Mouse (Mus musculus) C2C12 (cell line): ENCODE results near the gene Cox7a2. TPM values are rescaled to one million over a fixed set of nuclear protein-coding genes. Genes with fewer than 3 reads are reported as not detected.

Experiments used
- H3K27me3 ChIP-seq: one replicate; pipeline ENCODE4 v1.6.1; 2011; ENCODE audit not compliant: control insufficient read depth, insufficient read depth, insufficient read length
- H3K36me3 ChIP-seq: one replicate; pipeline ENCODE4 v1.6.1; 2011; ENCODE audit not compliant: control insufficient read depth, insufficient read depth
- H3K4me3 ChIP-seq: one replicate; pipeline ENCODE4 v1.5.1; 2011; ENCODE audit warnings: mild to moderate bottlenecking, control low read depth; ENCODE audit not compliant: poor library complexity, insufficient read depth, severe bottlenecking
- H3K79me2 ChIP-seq: one replicate; pipeline ENCODE4 v1.6.1; 2011; ENCODE audit not compliant: control insufficient read depth, insufficient read depth
- H3K79me3 ChIP-seq: one replicate; pipeline ENCODE4 v1.6.1; 2011; ENCODE audit warnings: low read depth, control low read depth
- H3ac ChIP-seq: one replicate; pipeline ENCODE3; 2011; ENCODE audit warnings: low read depth; ENCODE audit not compliant: control insufficient read depth, insufficient read length
- CEBPB ChIP-seq: IDR thresholded peaks from one replicate; pipeline ENCODE4 v1.6.1; 2011; ENCODE audit warnings: low read depth, mild to moderate bottlenecking, control low read depth, moderate library complexity
- CTCF ChIP-seq: IDR thresholded peaks from one replicate; pipeline ENCODE4 v1.5.1; 2011; ENCODE audit not compliant: control insufficient read depth, insufficient read depth, insufficient read length
- FOSL1 ChIP-seq: IDR thresholded peaks from one replicate; pipeline ENCODE4 v1.8.0; 2011; ENCODE audit warnings: mild to moderate bottlenecking, low read length; ENCODE audit not compliant: poor library complexity, insufficient read depth, severe bottlenecking
- MAX ChIP-seq: IDR thresholded peaks from one replicate; pipeline ENCODE4 v1.6.1; 2011; ENCODE audit warnings: mild to moderate bottlenecking, control low read depth
- MYOD1 ChIP-seq: IDR thresholded peaks from one replicate; pipeline ENCODE4 v1.6.1; 2011; ENCODE audit warnings: low read depth; ENCODE audit not compliant: control insufficient read depth, insufficient read length
- MYOG ChIP-seq: IDR thresholded peaks from one replicate; pipeline ENCODE4 v1.6.1; 2011; ENCODE audit not compliant: control insufficient read depth, insufficient read length; ENCODE audit errors: extremely low read depth
- USF1 ChIP-seq: IDR thresholded peaks from one replicate; pipeline ENCODE4 v1.6.1; 2011; ENCODE audit warnings: low read depth, mild to moderate bottlenecking, control low read depth, moderate library complexity
- polyA plus RNA-seq: library from polyadenylated mRNA; unstranded; fragments of >200 nt; fragmentation: generic; extraction: Trizol; gene quantifications from one replicate; pipeline ENCODE4 v1.2.1, GENCODE M21; 2012; ENCODE audit warnings: missing spikeins

Gene Cox7a2
- polyA plus RNA-seq, 1 experiment: 453 TPM

DNA sequence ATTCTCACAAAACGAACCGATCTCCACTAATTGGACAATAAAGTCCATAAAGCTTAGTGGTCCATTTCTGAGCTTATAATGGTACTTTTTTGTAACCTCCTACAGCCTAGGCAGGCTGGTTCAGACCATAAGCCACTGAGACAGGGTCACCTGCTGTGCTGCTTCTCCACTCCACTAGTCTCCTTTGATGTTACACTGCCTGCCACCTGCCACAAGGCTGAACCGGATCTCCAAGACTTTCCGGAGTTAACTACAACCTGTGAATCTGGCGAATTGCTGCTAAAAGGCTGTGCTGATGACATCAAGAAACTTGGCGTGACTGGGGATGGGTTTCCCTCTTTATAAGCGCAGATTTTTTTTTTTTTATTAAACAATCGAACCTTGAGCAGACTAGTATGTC, 7.8 kb downstream of the Cox7a2 start:
- H3K4me3 ChIP-seq: no peak overlapping the region
- TF ChIP-seq FOSL1: no peak
- TF ChIP-seq MYOD1: no peak
- TF ChIP-seq USF1: no peak
- no peak for TF ChIP-seq CEBPB
- TF ChIP-seq MYOG: no peak
- H3K79me3 ChIP-seq: no peaks in the 10 kb centered on the region
- peaks cover 4% of the 10 kb centered on the region for H3K79me2 ChIP-seq
- H3ac ChIP-seq: no peak overlapping the region
- H3K27me3 ChIP-seq: no peaks in the 10 kb centered on the region
- H3K36me3 ChIP-seq: peaks cover 32% of the 10 kb centered on the region

DNA sequence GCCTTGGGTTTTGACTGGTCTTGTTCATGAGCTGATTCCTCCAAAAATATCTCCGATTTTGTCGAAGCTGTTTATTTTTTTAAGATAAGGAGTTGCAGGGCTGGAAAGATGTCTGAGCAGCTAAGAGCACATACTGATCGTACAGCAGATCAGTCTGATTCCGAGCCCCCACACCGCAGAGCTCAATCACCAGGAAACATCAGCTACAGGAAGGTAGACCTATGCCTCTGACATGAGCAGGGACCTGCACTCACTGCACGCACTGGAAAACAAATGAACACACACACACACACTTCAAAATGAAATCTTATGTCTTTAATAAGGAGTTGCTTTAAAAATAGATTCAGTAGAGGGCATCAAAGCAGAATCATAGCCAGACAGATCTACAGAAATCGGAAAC, 9.0 kb downstream of the Cox7a2 start:
- Histone ChIP-seq H3K79me2 (no peaks in the 10 kb centered on the region), H3K79me3 (no peaks in the 10 kb centered on the region), H3K27me3 (no peaks in the 10 kb centered on the region), H3ac (no peak overlapping the region), H3K4me3 (no peak overlapping the region), H3K36me3 (peaks cover 21% of the 10 kb centered on the region)
- TF ChIP-seq CTCF: no peak
- TF ChIP-seq MAX: no peak
- TF ChIP-seq CEBPB: no peak
- no peak for TF ChIP-seq MYOD1
- no peak for TF ChIP-seq MYOG
- no peak for TF ChIP-seq FOSL1
- no peak for TF ChIP-seq USF1

DNA sequence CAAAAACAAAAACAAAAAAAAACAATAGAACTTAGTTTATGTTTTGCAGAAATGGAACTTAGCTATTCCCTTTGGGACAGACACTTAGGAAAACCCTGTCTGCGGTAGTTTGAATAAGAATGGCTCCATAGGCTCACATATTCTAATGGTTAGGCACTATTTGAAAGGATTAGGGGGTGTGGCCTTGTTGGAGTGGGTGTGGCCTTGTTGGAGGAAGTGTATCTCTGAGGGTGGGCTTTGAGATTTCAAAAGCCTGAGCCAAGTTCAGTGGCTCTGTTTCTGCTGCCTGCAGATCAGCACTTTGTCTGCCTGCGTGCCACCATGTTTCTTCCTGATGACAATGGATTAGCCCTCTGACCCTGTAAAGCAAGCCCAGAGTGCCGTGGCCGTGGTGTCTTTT, 14.6 kb downstream of the Cox7a2 start:
- Histone ChIP-seq H3K36me3 (no peaks in the 10 kb centered on the region), H3K27me3 (no peaks in the 10 kb centered on the region), H3K79me2 (no peaks in the 10 kb centered on the region), H3ac (no peak overlapping the region), H3K79me3 (no peaks in the 10 kb centered on the region), H3K4me3 (no peak overlapping the region)
- TF ChIP-seq MYOG (no peak), MYOD1 (no peak), USF1 (no peak), MAX (no peak), CTCF (no peak)

DNA sequence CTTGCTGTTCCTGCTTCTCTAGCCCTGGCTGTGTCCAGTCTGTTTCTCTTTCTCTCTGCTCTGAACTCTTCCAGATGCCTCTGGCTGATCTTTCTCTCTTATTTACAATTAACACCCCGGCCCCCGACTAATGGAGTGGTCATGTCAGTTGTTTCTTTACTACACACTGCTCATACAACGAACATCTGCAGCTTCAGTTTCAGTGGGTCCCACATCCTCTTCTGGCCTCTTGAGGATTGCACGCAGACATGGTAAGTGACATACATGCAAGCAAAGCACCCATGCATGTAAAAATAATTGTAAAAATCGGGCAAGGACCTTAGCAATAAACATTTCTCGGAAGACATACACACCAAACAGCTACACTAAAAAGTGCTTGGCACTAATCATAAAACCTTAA, 24.1 kb downstream of the Cox7a2 start:
- H3K27me3 ChIP-seq: no peaks in the 10 kb centered on the region
- no peak overlapping the region for H3K4me3 ChIP-seq
- no peaks in the 10 kb centered on the region for H3K79me3 ChIP-seq
- no peaks in the 10 kb centered on the region for H3K36me3 ChIP-seq
- no peaks in the 10 kb centered on the region for H3K79me2 ChIP-seq
- H3ac ChIP-seq: no peak overlapping the region
- no peak for TF ChIP-seq MYOD1
- TF ChIP-seq USF1: no peak
- no peak for TF ChIP-seq MAX
- TF ChIP-seq CEBPB: no peak
- TF ChIP-seq CTCF: no peak
- no peak for TF ChIP-seq FOSL1
- TF ChIP-seq MYOG: no peak

DNA sequence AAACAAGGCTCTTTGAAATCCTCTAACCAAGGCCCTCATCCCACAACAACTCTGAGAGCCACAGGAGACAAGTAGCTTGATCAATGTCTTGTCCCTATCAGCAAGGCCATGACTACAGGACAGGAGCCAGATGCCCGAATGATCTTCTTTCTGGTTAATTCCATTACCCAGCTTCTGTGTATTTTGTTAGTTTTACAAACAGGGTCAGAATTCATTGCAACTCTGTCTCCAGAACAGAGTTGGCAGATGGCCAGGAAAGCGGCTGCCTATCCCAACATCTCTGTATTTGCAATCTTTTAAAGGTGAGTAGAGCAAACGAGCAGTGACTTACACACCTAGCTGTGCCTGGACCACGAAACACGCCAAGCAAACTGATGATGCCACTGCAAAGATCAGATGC, 29.4 kb downstream of the Cox7a2 start:
- no peak for TF ChIP-seq CTCF
- no peak for TF ChIP-seq FOSL1
- TF ChIP-seq MAX: no peak
- no peak for TF ChIP-seq CEBPB
- TF ChIP-seq USF1: no peak
- TF ChIP-seq MYOD1: no peak
- TF ChIP-seq MYOG: no peak
- no peak overlapping the region for H3ac ChIP-seq
- H3K27me3 ChIP-seq: no peaks in the 10 kb centered on the region
- H3K79me3 ChIP-seq: no peaks in the 10 kb centered on the region
- H3K36me3 ChIP-seq: no peaks in the 10 kb centered on the region
- H3K4me3 ChIP-seq: no peak overlapping the region
- H3K79me2 ChIP-seq: no peaks in the 10 kb centered on the region

DNA sequence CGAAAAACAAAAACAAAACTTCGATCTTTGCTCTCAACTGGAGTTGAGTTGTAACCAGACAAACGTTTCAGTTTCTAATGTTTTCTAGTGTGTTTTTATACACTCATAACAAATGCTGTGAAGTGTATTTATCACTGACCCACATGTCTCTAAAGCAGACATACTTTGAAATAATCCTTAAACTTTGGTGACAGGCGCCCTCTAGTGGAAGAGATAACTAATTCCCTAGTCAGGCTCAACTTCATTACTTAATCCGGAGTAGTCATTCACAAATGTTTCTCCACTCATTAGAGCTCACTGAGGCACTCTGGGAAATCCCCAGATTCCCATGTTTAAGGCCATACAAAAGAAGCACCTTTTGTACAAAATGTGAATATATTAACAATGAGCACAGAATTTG, 36.6 kb downstream of the Cox7a2 start:
- Histone ChIP-seq H3K36me3 (no peaks in the 10 kb centered on the region), H3K79me2 (no peaks in the 10 kb centered on the region), H3K4me3 (no peak overlapping the region), H3K79me3 (no peaks in the 10 kb centered on the region), H3K27me3 (no peaks in the 10 kb centered on the region), H3ac (no peak overlapping the region)
- TF ChIP-seq CEBPB: no peak
- TF ChIP-seq MYOD1: no peak
- no peak for TF ChIP-seq USF1
- TF ChIP-seq CTCF: no peak
- no peak for TF ChIP-seq MAX
